Mouse (Mus musculus): ENCODE data around the gene Rbmxl1. TPM values are rescaled to one million over a fixed set of nuclear protein-coding genes. Genes with fewer than 3 reads are reported as not detected.
"Not testable (repeated sequence)": the region's sequence is repeated elsewhere in the genome, so short reads cannot be mapped to it uniquely, and the experiment has no call there.

The Rbmxl1 gene
- 424 and 468 TPM in 2 replicates for polyA plus RNA-seq (2014; fragmentation: Nextera tagmentation; extraction: Ambion mirVana)

- Histone ChIP-seq H3K4me3 (ENCODE audit: low read depth, low read length) (peak within 1 kb of the TSS; percentile 97), H3K9me3 (replicated peaks; ENCODE audit: control insufficient read depth, low read length) (no peaks in the 10 kb centered on the region), H3K36me3 (replicated peaks; ENCODE audit: control insufficient read depth, insufficient read depth, low read depth, low read length) (peaks cover 12% of the 10 kb centered on the region), H3K4me2 (ENCODE audit: low read depth, low read length) (peak within 1 kb of the TSS; percentile 69), H3K9ac (replicated peaks; ENCODE audit: low read length) (peak within 1 kb of the TSS; percentile 100), H3K27me3 (ENCODE audit: control insufficient read depth, insufficient read depth, low read length) (no peaks in the 10 kb centered on the region), H3K4me1 (ENCODE audit: control insufficient read depth, insufficient read depth, low read length) (no peaks in the 10 kb centered on the region), H3K27ac (replicated peaks; ENCODE audit: low read depth, low read length) (peak within 1 kb of the TSS; percentile 93)
- DNase-seq (ENCODE audit: low spot score) = peak; percentile 94
- peak; percentile 89 for ATAC-seq (replicated peaks; ENCODE audit: insufficient number of reproducible peaks, low FRiP score, low TSS enrichment, low read depth)
- under 1% methylated on average over 69 of the region's 70 CpGs for WGBS
These were observed at the start of gene Rbmxl1 for GRCm38 (mm10) chr8:78508719-78509272. Gene Rbmxl1 (minus strand): TSS chr8:78508898.

GRCm38 (mm10) chr8:78556773-78557434, 48.2 kb upstream of the Rbmxl1 start:
- Histone ChIP-seq H3K36me3 (replicated peaks; ENCODE audit: control insufficient read depth, insufficient read depth, low read depth, low read length) (no peaks in the 10 kb centered on the region), H3K27me3 (ENCODE audit: control insufficient read depth, insufficient read depth, low read length) (no peaks in the 10 kb centered on the region), H3K9me3 (replicated peaks; ENCODE audit: control insufficient read depth, low read length) (no peaks in the 10 kb centered on the region), H3K9ac (replicated peaks; ENCODE audit: low read length) (no peak overlapping the region), H3K4me2 (ENCODE audit: low read depth, low read length) (no peak overlapping the region), H3K27ac (replicated peaks; ENCODE audit: low read depth, low read length) (no peak overlapping the region), H3K4me1 (ENCODE audit: control insufficient read depth, insufficient read depth, low read length) (no peaks in the 10 kb centered on the region), H3K4me3 (ENCODE audit: low read depth, low read length) (no peak overlapping the region)
- peak; percentile 44 for DNase-seq (ENCODE audit: low spot score)
- WGBS = 33% methylated on average over 11 of the region's 11 CpGs
- ATAC-seq (replicated peaks; ENCODE audit: insufficient number of reproducible peaks, low FRiP score, low TSS enrichment, low read depth) = no peak; the same call in 1 of the 2 replicates

GRCm38 (mm10) chr8:78555817-78556216, 47.1 kb upstream of the Rbmxl1 start:
- ATAC-seq (replicated peaks; ENCODE audit: insufficient number of reproducible peaks, low FRiP score, low TSS enrichment, low read depth) (no peak), DNase-seq (ENCODE audit: low spot score) (no peak)
- Histone ChIP-seq H3K9ac (replicated peaks; ENCODE audit: low read length) (no peak overlapping the region), H3K36me3 (replicated peaks; ENCODE audit: control insufficient read depth, insufficient read depth, low read depth, low read length) (no peaks in the 10 kb centered on the region), H3K4me2 (ENCODE audit: low read depth, low read length) (no peak overlapping the region), H3K27me3 (ENCODE audit: control insufficient read depth, insufficient read depth, low read length) (no peaks in the 10 kb centered on the region), H3K4me1 (ENCODE audit: control insufficient read depth, insufficient read depth, low read length) (no peaks in the 10 kb centered on the region), H3K27ac (replicated peaks; ENCODE audit: low read depth, low read length) (no peak overlapping the region), H3K9me3 (replicated peaks; ENCODE audit: control insufficient read depth, low read length) (no peaks in the 10 kb centered on the region), H3K4me3 (ENCODE audit: low read depth, low read length) (no peak overlapping the region)
- 82% methylated on average over 4 of the region's 4 CpGs for WGBS

- WGBS = 64% methylated on average over 2 of the region's 2 CpGs
- Histone ChIP-seq H3K4me1 (ENCODE audit: control insufficient read depth, insufficient read depth, low read length) (no peaks in the 10 kb centered on the region), H3K4me3 (ENCODE audit: low read depth, low read length) (no peak overlapping the region), H3K9ac (replicated peaks; ENCODE audit: low read length) (no peak overlapping the region), H3K36me3 (replicated peaks; ENCODE audit: control insufficient read depth, insufficient read depth, low read depth, low read length) (no peaks in the 10 kb centered on the region), H3K9me3 (replicated peaks; ENCODE audit: control insufficient read depth, low read length) (no peaks in the 10 kb centered on the region), H3K27ac (replicated peaks; ENCODE audit: low read depth, low read length) (no peak overlapping the region), H3K27me3 (ENCODE audit: control insufficient read depth, insufficient read depth, low read length) (no peaks in the 10 kb centered on the region), H3K4me2 (ENCODE audit: low read depth, low read length) (no peak overlapping the region)
- no peak for ATAC-seq (replicated peaks; ENCODE audit: insufficient number of reproducible peaks, low FRiP score, low TSS enrichment, low read depth)
- no peak for DNase-seq (ENCODE audit: low spot score)
These were observed 42.0 kb upstream of the Rbmxl1 start for GRCm38 (mm10) chr8:78550752-78551134.

GRCm38 (mm10) chr8:78549971-78550751, 41.5 kb upstream of the Rbmxl1 start:
- Histone ChIP-seq H3K9me3 (replicated peaks; ENCODE audit: control insufficient read depth, low read length) (no peaks in the 10 kb centered on the region), H3K9ac (replicated peaks; ENCODE audit: low read length) (no peak overlapping the region), H3K4me1 (ENCODE audit: control insufficient read depth, insufficient read depth, low read length) (no peaks in the 10 kb centered on the region), H3K27me3 (ENCODE audit: control insufficient read depth, insufficient read depth, low read length) (no peaks in the 10 kb centered on the region), H3K36me3 (replicated peaks; ENCODE audit: control insufficient read depth, insufficient read depth, low read depth, low read length) (no peaks in the 10 kb centered on the region), H3K4me2 (ENCODE audit: low read depth, low read length) (no peak overlapping the region), H3K27ac (replicated peaks; ENCODE audit: low read depth, low read length) (no peak overlapping the region), H3K4me3 (ENCODE audit: low read depth, low read length) (no peak overlapping the region)
- WGBS = 56% methylated on average over 10 of the region's 10 CpGs
- DNase-seq (ENCODE audit: low spot score) (peak; percentile 7), ATAC-seq (replicated peaks; ENCODE audit: insufficient number of reproducible peaks, low FRiP score, low TSS enrichment, low read depth) (no peak)

- H3K4me3 ChIP-seq (ENCODE audit: low read depth, low read length); H3K36me3 ChIP-seq (replicated peaks; ENCODE audit: control insufficient read depth, insufficient read depth, low read depth, low read length); H3K4me2 ChIP-seq (ENCODE audit: low read depth, low read length); H3K27ac ChIP-seq (replicated peaks; ENCODE audit: low read depth, low read length); DNase-seq (ENCODE audit: low spot score); H3K27me3 ChIP-seq (ENCODE audit: control insufficient read depth, insufficient read depth, low read length); H3K4me1 ChIP-seq (ENCODE audit: control insufficient read depth, insufficient read depth, low read length); H3K9me3 ChIP-seq (replicated peaks; ENCODE audit: control insufficient read depth, low read length); H3K9ac ChIP-seq (replicated peaks; ENCODE audit: low read length); ATAC-seq (replicated peaks; ENCODE audit: insufficient number of reproducible peaks, low FRiP score, low TSS enrichment, low read depth): not testable (repeated sequence)
- WGBS = 44% methylated on average over 6 of the region's 14 CpGs
These were observed 36.6 kb upstream of the Rbmxl1 start for GRCm38 (mm10) chr8:78545153-78545817.

GRCm38 (mm10) chr8:78544545-78544944, 35.8 kb upstream of the Rbmxl1 start:
- no peaks in the 10 kb centered on the region for H3K27me3 ChIP-seq (ENCODE audit: control insufficient read depth, insufficient read depth, low read length)
- H3K27ac ChIP-seq (replicated peaks; ENCODE audit: low read depth, low read length) = no peak overlapping the region
- DNase-seq (ENCODE audit: low spot score) (no peak), ATAC-seq (replicated peaks; ENCODE audit: insufficient number of reproducible peaks, low FRiP score, low TSS enrichment, low read depth) (no peak)
- no peaks in the 10 kb centered on the region for H3K4me1 ChIP-seq (ENCODE audit: control insufficient read depth, insufficient read depth, low read length)
- H3K4me2 ChIP-seq (ENCODE audit: low read depth, low read length) = no peak overlapping the region
- no peaks in the 10 kb centered on the region for H3K9me3 ChIP-seq (replicated peaks; ENCODE audit: control insufficient read depth, low read length)
- H3K4me3 ChIP-seq (ENCODE audit: low read depth, low read length) = no peak overlapping the region
- 80% methylated on average over 2 of the region's 2 CpGs for WGBS
- H3K9ac ChIP-seq (replicated peaks; ENCODE audit: low read length) = no peak overlapping the region
- no peaks in the 10 kb centered on the region for H3K36me3 ChIP-seq (replicated peaks; ENCODE audit: control insufficient read depth, insufficient read depth, low read depth, low read length)

Data from embryonic facial prominence, embryonic 11.5 days (tissue).